Mouse (Mus musculus): ENCODE data around the gene Zfp423.

Gene Zfp423

DNA sequence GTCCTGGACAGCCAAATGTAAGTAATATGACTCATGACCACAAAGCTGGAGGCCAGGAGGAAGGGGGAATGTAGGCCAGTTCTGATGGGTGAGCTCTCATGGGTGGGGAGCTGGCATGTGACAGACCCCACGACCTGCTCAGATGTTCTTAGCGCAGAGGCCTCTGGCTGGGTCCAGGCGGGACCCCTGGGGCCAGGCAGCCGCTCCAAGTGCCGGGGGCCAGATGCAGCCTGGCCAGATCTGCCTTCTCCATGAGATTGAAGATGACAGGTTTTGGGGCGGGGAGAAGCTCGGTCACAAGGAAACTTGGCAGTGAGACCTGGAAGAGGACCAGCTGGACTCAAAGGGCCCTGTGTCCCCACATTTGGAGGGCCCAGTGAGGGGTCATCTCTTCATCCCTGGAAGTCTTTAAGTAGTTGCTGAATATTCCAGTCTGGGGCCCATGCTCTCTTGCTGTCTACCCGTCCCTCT lies 257.3 kb downstream of the Zfp423 start:
- no peak for DNase-seq (ENCODE audit: low read depth, low spot score)

DNA sequence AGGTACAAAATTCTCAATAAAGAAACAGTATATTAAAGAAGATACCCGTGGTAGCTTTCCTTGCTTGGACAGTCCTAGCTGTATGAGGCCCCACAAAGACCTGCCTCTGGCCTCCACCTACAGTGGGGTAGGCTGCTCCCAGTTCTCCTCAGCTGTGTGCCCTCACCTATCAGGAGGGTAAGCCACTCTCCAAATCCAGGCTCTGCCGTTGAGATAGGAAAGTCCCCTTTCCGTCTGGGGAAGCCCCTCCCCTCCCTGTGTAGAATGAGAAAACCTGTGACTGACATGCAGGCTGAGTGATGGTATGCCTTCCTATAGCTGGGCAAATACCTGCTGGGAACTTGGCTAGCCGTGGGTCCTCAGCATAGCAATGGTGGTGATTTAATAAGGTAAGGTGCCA lies 257.8 kb downstream of the Zfp423 start:
- no peak for DNase-seq (ENCODE audit: low read depth, low spot score)

DNA sequence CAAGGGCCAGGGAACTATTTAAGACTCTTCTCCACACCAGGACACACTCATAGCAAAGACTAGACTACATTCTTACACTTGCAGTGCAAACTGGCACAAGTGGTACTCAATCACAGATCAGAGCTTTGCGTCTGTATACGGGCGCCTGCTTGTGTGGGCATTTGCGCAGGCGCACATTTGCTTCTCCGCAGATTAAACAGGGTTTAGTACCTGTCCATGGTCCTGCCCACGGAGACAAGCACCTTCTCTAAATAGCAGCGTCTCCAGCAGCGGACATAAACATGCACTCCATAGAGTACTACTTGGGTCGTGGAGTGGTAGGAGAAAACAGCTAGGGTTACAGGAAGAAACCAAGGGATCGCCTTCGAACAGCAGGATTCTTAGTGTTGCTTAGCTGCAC lies 259.1 kb downstream of the Zfp423 start:
- peak; percentile 68 for DNase-seq (ENCODE audit: low read depth, low spot score)

DNA sequence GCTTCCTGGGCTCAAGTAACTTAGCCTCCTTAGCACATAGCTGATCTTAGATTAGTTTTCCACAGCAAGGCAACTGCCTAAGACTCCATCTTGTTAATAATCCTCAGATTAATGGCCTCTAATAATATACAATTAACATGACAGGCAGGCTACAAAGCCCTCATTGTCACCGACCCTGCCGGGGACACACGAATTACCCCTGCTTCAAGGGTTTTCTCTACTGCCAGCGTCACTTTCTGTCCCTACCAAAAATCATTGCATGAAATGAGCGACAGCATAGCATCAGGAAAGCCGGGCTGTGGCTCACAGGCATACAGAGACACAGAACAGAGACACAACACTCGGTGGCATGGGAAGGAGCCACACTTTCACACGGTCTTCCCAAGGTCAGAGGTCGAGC lies 262.3 kb downstream of the Zfp423 start:
- no peak for DNase-seq (ENCODE audit: low read depth, low spot score)

DNA sequence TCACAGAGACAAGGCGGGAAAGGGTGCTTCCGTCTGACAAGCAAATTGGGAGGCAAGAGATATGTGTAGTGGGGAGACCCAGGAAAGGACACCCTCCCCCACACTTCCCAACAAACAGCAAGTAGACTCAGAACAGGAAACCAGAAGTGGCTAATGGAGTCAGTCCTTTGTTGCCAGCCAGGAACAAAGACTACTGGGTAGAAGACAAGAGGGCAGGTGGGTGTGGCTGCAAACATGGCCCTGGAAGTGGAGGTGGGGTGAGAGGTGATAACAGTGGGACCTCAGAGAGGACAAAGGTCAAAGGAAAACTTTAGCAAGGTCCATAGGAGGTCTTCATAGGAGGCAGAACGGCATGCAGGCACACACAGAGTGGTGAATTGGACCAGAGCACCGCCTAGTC lies 265.7 kb downstream of the Zfp423 start:
- no peak for DNase-seq (ENCODE audit: low read depth, low spot score)

DNA sequence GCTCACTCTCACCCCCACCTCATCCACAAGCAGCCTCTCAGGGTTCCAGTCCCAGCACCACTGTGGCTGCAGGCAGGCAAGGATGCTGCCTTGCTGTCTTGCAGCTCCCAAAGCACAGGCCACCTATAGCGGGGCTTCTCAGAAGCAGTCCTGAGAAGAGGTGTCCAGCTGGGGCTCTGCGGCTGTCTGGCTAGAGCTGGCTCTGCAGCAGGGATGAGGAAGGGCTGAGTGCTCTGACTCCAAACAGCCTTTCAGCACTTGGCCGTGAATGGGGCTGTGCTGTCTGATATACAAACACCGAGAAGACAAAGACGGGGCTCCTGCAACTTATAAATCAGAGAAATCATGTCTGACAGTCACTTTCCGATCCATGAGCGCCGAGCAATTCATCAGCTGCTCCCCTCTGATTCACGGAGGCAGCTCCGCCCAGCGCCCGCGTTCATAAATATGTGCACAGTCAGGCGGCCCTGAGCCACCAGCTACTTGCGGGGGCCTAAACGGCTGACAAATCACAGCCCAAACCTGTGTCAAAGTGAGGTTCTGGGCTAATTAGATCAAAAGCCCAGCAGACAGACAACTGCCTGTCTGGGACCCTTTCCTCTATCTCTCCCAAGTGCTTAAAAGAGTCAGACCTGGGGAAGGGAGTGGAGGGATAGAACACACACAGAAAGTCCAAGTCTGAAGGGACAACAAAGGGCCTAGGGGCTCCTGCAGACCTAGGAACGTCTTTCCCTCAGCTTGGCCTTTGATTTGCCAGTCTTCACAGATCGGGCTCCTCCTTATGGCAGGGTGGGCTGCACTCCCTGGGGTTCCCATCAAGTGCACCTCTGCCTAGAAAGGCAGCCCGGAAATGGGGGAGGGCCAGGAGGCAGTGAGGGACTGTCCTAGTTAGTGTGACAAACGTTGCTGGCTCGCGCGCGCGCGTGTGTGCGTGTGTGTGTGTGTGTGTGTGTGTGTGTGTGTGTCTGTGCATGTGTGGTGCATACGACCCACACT lies 269.0 kb downstream of the Zfp423 start:
- peak; percentile 16 for DNase-seq (ENCODE audit: low read depth, low spot score)

DNA sequence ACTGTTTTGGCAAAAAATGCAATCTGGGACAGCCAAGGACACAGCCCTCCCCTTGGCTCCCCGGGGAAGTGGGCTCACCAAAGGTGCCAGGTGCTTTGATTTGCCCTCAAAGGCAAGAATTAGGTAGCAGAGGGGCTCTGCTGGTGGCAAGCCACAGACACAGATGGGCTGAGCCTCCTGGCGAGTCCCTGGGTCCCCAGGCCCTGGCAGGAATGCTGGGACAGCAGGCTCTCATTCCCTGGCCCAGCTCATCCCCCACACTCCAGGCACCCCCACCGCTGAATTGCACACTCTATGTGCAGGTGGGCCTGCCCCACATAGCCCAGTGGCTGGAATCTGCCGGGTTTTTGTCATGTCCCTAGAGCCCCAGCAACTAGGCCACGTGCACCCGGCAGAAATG lies 270.2 kb downstream of the Zfp423 start:
- no peak for DNase-seq (ENCODE audit: low read depth, low spot score)

DNA sequence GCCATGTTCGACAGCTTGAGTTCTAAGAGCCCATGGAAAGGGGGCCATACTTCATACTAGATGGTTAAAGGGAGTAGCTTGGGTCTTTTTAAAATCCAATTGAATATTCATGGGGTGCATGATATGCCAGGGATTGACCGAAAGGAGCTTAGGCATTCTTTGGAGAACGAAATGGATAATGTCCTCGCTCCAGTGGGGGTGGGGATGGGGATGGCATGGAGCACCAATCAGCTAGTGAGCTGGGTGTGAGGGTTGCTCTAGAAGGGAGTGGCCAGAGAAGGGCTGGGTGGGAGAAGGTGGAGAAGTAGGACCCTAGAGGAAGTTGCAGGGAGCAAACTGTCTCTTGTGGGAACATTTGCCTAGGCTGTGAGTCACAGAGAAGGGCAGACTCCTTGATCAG lies 271.0 kb downstream of the Zfp423 start:
- no peak for DNase-seq (ENCODE audit: low read depth, low spot score)

DNA sequence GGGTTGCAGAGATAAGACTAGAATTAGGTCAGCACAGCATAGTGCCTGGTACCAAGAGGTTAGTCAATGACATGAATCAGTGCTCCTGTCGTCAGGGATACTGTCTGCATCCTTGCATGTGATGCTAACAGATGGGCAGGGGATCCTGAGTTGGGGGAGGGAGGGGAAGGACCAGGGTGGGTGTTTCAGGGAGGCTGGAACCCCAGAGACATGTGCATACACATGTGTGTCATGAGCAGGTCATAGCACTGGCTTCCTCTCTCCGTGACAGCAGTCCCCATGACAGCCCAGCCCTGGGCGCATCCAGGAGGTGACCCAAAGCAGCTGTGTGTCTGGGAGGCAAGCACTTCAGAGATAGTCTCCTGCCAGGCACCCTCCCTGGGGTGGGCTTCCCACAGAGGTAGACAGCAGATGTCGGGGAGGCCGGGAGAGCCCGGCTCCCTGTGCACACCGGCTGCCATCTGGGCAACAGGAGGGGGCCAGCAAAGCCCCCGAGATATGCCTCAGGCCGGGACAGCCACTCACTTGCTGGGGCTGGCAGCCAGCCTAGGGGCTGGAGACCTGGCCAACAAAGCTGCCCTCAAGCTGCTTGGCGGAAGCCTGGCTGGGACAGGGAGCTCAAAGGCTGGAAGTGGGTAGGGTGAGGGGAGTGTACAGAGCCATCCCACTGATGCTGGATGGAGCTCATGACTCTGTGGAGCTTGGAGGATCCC lies 272.3 kb downstream of the Zfp423 start:
- DNase-seq (ENCODE audit: low read depth, low spot score): no peak

DNA sequence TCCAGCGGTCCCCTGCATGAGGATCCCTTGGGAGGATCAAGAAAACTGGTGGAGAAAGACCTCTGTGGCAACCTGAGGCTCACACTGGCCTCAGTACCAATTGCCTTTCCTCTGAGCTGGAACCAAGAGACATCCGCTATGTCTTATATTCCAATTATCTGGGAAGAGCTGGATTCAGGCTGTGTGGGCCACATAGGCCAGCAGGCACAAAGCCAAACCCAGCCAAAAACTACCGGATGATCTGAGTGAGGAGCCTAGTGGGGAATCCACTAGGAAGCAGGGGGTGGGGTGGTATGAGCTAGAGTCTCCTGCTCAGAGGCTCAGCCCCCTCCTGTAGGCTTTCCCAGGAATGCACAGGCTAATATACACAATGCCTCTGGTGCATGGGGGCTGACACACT lies 273.4 kb downstream of the Zfp423 start:
- DNase-seq (ENCODE audit: low read depth, low spot score): no peak

DNA sequence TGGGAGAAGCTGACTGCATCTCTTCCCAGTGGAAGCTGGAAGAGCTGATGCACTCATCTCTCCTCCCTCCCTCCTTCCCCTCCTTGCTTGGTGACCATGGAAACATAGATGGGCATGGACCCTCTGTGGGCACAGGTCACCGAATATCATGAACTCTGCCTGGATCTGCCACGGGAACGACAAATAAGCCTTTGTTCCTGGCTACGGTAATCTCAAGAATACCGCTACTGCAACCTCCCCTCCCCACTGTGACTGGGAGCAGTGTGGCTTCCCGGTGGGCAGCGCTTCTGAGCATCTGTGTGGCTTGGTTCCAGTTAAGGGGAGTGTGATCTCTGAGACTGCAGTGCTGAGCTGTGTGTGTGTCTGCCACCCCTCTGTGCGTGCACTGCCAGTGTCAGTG lies 274.0 kb downstream of the Zfp423 start:
- no peak for DNase-seq (ENCODE audit: low read depth, low spot score)

DNA sequence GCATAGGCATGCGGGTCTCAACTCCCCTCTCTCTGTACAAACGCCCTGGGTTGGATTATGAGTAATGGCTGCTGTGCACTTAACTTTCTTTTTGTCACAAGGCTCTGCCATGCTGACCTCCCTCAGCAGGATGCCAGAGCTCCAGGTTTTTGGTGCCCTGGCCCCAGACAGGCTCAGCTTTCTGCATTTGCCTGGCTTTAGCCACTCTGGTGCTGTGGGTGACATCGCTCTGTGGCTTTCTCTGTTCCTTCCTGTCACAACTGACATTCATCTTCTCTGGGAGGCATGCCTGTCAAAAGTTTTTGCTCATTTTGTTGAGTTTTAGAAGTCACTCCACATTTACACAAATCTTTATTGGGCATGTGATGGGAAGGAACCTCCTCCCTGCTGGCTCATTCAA lies 277.3 kb downstream of the Zfp423 start:
- no peak for DNase-seq (ENCODE audit: low read depth, low spot score)

DNA sequence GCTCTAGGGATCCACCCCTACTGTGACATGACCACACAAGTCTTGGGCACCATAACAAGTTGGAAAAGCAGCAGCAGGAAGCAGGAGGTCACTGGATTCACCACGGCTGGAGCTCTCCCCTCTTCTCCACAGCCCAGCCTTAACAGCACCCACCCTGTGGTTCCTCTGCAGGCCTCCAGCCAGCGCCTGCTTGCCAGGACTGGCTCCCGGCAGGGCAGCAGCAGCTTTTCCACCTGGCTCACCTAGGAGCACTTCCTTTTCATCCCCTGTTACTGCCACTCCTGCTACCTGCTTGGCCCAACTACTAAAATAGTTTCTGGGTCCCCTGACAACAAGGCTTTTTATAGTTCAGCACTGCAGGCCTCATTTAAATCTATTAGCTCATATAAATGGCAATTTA lies 279.4 kb downstream of the Zfp423 start:
- no peak for DNase-seq (ENCODE audit: low read depth, low spot score)

DNA sequence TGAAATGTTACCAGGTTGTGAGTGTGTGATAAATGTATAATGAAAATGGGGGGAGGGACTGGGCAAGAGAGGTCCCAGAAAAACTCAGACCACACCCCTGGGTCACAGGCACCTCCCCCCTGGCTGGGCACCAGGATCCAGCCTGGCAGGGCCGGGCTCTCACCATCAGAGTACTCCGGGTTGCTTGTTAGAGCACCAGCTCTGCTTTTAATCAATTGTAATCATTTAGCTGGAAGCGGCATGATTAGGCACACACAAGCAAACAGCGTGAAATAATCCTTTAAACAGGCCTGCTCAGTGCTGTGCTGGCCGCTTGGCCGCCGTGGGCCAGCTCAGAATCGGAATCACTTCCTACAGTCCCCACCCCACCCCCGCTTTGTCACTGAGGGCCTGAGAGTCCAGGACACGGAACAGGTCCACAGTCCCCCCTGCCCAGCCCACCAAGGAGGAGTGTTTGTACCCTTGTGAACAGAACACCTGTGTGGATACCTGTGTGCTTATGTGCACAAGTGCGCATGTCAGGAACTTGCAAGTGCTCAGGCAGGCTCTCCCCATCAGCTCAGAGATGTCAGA lies 279.9 kb downstream of the Zfp423 start:
- DNase-seq (ENCODE audit: low read depth, low spot score): no peak

DNA sequence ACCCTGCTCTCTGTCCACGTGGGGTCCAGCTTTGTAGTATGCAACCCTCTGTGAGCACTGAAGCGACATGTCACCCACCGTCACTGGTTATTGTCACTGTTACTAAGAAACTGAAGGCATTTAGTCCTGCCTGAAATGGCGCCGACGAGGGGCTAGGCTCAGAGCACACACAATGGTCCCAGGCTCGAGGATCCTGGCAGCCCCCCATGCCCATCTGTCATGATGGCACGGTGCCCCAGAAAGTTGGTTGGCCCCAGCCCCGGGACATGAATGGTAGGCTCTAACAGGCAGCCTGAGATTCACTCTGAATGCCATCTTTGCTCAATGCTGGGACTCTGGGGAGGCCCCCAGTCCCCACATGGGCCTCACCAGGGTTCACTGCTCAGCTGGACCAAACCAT lies 284.0 kb downstream of the Zfp423 start:
- no peak for DNase-seq (ENCODE audit: low read depth, low spot score)

DNA sequence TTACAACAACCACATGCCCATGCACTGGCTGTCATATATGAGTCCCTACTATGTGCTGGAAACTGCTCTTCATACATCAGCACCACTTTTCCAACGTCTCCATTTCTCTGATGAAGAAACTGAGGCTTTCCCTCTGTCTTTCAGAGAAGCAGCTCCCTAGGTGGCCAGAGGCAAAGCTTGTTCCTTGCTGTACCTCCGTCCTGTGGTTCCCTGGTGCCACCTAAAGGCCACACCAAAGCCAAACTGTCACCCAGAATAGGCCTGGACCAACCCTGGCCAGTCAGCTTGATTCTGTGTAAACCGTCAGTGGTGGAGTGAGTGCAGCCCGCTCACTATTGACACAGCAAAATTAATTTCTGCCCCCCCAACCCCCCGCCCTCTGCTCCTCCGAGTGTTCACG lies 285.2 kb downstream of the Zfp423 start:
- no peak for DNase-seq (ENCODE audit: low read depth, low spot score)

DNA sequence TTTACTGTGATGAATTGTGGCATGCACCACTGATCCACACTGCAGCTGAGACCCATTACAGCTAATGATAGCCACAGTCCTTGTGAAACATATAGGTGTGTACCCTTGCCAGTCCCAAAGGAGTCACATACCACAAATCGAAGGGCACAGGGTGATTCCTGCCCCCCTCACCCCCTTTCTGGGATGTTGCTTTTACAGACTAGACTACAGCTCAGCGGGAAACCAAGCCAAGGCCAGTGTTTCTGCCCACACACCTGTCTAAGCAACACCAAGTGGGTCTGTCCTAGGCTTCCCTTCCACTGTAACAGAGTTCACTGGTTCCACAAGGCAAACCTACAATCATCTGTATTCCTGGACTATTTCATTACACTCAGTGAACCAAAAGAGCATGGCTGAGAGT lies 287.2 kb downstream of the Zfp423 start:
- no peak for DNase-seq (ENCODE audit: low read depth, low spot score)

DNA sequence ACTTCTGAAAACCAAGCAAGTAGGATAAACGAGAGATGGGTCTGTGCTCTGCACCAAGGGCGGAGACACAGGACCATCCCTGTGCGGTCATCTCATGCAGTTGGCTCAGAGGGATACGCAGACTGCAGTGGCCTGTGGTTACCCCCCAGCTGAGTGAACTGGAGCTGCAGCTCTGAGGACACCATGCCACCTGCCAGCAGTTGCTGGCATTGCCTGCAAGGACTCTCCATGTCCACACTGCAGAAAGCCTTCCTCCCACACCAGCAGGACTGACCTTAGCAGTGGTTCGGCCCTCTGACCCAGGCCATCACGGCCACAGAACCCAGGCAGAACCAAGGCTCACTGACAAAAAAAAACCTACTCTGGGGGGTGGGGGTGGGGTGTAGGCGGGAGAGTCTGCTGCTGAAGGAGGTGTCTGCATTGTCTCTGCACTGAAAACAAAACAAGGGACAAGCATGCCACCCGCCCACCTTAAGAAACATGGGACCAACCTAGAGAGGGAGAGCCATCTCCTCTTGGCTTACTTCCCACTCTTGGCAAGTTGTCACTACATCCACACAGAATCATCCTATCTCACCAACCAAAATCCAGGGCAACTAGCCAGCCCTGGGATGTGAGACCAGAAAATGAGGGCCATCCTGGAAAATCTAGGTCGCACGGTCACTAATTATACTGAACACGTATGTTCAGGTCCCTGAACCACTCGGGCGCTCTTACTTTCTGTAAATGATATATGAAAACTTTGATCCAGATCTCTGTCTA lies 288.0 kb downstream of the Zfp423 start:
- no peak for DNase-seq (ENCODE audit: low read depth, low spot score)

DNA sequence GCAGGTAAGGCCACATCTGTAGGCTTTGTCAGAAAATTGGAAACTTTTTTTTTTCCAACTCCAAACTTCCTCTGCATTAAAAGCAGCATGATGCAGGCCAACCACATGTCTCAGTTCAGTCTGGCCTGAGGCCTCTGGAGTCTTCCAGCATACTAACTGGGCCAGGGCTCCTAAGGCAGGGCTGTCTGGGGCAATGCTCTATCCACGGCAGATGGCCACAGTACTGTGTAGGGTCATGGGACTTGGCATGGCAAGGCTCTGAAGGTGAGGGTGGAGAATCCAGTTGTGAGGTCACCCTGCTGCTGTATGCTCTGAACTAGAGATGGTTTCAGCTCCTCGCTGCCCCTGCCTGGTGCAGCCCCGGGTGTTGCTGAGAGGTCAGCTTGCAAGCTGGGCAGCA lies 289.2 kb downstream of the Zfp423 start:
- DNase-seq (ENCODE audit: low read depth, low spot score): no peak

DNA sequence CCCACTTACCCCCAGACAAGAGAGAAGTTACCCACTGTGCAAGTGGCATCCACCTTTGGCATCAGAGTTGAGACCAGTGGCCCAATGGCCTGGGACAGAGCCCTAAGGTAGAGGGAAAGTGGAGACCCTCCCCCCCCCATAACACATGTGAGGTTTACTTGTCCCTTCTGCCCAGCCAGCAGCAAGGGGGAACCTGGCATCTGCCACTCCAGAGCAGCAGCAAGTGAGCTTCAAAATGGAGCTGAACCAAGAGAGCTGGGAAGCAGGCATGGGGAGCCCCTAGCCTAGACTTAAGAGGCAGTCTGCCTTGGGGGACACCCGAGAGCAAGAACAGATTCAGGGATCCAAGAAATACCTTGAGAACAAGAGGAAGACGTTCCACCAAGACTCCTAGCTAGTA lies 290.7 kb downstream of the Zfp423 start:
- DNase-seq (ENCODE audit: low read depth, low spot score): no peak

DNA sequence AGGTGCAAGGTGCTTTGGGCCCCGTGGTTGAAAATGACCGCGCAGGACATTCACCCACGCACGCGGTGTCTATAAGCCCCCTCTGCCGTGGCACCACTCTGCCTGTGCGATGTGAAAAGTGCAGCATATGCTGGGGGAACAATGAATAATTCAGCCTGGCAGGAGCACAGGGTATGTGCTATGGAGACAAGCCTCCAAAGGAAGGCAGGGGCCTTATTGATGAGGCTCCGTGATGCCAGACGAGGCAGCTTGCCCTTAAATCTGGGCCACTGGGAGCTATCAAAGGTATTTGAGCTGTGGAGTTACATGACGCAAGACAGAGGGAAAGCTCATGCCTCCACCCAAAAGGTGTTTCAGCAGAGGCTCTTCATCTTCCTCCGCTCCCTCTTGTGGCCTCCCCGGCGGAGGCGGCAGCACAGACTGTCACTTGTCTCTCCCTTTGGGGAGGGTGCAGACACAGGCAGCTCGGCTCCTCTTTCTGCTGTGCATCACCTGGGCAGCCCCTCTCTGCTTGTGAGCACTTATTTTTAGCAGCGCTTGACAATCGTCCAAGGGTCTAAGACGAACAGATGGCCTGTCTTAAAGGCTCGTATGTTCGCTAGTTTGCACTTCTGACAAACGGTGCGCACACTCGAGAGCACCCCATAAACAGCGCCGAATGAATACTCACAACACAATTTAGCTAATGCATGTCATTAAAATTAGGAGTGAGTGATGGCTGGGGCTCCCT lies 291.3 kb downstream of the Zfp423 start:
- DNase-seq (ENCODE audit: low read depth, low spot score): no peak
